Mouse (Mus musculus): ENCODE data around the gene Cfap221. TPM values are rescaled to one million over a fixed set of nuclear protein-coding genes. Genes with fewer than 3 reads are reported as not detected.

The Cfap221 gene
- polyA plus RNA-seq, 1 experiment, result 22.9 TPM

GRCm38 (mm10) chr1:120020322-120020897 lies 23.4 kb upstream of the Cfap221 start:
- Histone ChIP-seq H3K36me3 (ENCODE audit: control insufficient read depth, insufficient read depth, low read length) (no peaks in the 10 kb centered on the region), H3K27me3 (ENCODE audit: control insufficient read depth, insufficient read depth, low read length) (no peaks in the 10 kb centered on the region), H3K27ac (ENCODE audit: control insufficient read depth, insufficient read depth, low read depth, low read length) (no peak overlapping the region), H3K4me1 (ENCODE audit: control insufficient read depth, insufficient read depth, low read length) (no peaks in the 10 kb centered on the region; the same call in 1 of the 2 replicates), H3K4me3 (ENCODE audit: control insufficient read depth, low read depth, low read length) (no peak overlapping the region)
- TF ChIP-seq POLR2A (IDR thresholded peaks at IDR 0.05; ENCODE audit: control insufficient read depth, low read depth, low read length) (no peak), CTCF (IDR thresholded peaks at IDR 0.05; ENCODE audit: control insufficient read depth, insufficient read depth, insufficient replicate concordance, low read depth, low read length) (no peak)

- TF ChIP-seq POLR2A (IDR thresholded peaks at IDR 0.05; ENCODE audit: control insufficient read depth, low read depth, low read length), result no peak
- no peak for TF ChIP-seq CTCF (IDR thresholded peaks at IDR 0.05; ENCODE audit: control insufficient read depth, insufficient read depth, insufficient replicate concordance, low read depth, low read length)
- no peak overlapping the region for H3K4me3 ChIP-seq (ENCODE audit: control insufficient read depth, low read depth, low read length)
- no peaks in the 10 kb centered on the region; the same call in 1 of the 2 replicates for H3K4me1 ChIP-seq (ENCODE audit: control insufficient read depth, insufficient read depth, low read length)
- H3K36me3 ChIP-seq (ENCODE audit: control insufficient read depth, insufficient read depth, low read length), result no peaks in the 10 kb centered on the region
- no peak overlapping the region; the same call in 1 of the 2 replicates for H3K27ac ChIP-seq (ENCODE audit: control insufficient read depth, insufficient read depth, low read depth, low read length)
- H3K27me3 ChIP-seq (ENCODE audit: control insufficient read depth, insufficient read depth, low read length), result no peaks in the 10 kb centered on the region
Observed at GRCm38 (mm10) chr1:120019428-120019827, 22.4 kb upstream of the Cfap221 start.

GRCm38 (mm10) chr1:120018900-120019299 lies 21.9 kb upstream of the Cfap221 start:
- Histone ChIP-seq H3K4me3 (ENCODE audit: control insufficient read depth, low read depth, low read length) (no peak overlapping the region), H3K36me3 (ENCODE audit: control insufficient read depth, insufficient read depth, low read length) (no peaks in the 10 kb centered on the region), H3K27me3 (ENCODE audit: control insufficient read depth, insufficient read depth, low read length) (no peaks in the 10 kb centered on the region), H3K27ac (ENCODE audit: control insufficient read depth, insufficient read depth, low read depth, low read length) (no peak overlapping the region), H3K4me1 (ENCODE audit: control insufficient read depth, insufficient read depth, low read length) (no peaks in the 10 kb centered on the region; the same call in 1 of the 2 replicates)
- no peak for TF ChIP-seq POLR2A (IDR thresholded peaks at IDR 0.05; ENCODE audit: control insufficient read depth, low read depth, low read length)
- TF ChIP-seq CTCF (IDR thresholded peaks at IDR 0.05; ENCODE audit: control insufficient read depth, insufficient read depth, insufficient replicate concordance, low read depth, low read length), result no peak

GRCm38 (mm10) chr1:120016240-120016639 lies 19.2 kb upstream of the Cfap221 start:
- no peaks in the 10 kb centered on the region for H3K4me1 ChIP-seq (ENCODE audit: control insufficient read depth, insufficient read depth, low read length)
- no peak overlapping the region for H3K27ac ChIP-seq (ENCODE audit: control insufficient read depth, insufficient read depth, low read depth, low read length)
- H3K36me3 ChIP-seq (ENCODE audit: control insufficient read depth, insufficient read depth, low read length), result no peaks in the 10 kb centered on the region
- H3K27me3 ChIP-seq (ENCODE audit: control insufficient read depth, insufficient read depth, low read length), result no peaks in the 10 kb centered on the region
- H3K4me3 ChIP-seq (ENCODE audit: control insufficient read depth, low read depth, low read length), result no peak overlapping the region
- TF ChIP-seq CTCF (IDR thresholded peaks at IDR 0.05; ENCODE audit: control insufficient read depth, insufficient read depth, insufficient replicate concordance, low read depth, low read length) (no peak), POLR2A (IDR thresholded peaks at IDR 0.05; ENCODE audit: control insufficient read depth, low read depth, low read length) (no peak)

- Histone ChIP-seq H3K4me3 (ENCODE audit: control insufficient read depth, low read depth, low read length) (no peak overlapping the region), H3K4me1 (ENCODE audit: control insufficient read depth, insufficient read depth, low read length) (no peaks in the 10 kb centered on the region), H3K27me3 (ENCODE audit: control insufficient read depth, insufficient read depth, low read length) (no peaks in the 10 kb centered on the region), H3K27ac (ENCODE audit: control insufficient read depth, insufficient read depth, low read depth, low read length) (no peak overlapping the region), H3K36me3 (ENCODE audit: control insufficient read depth, insufficient read depth, low read length) (no peaks in the 10 kb centered on the region)
- peak; percentile 55; the same call in 1 of the 2 replicates for TF ChIP-seq CTCF (IDR thresholded peaks at IDR 0.05; ENCODE audit: control insufficient read depth, insufficient read depth, insufficient replicate concordance, low read depth, low read length)
- no peak for TF ChIP-seq POLR2A (IDR thresholded peaks at IDR 0.05; ENCODE audit: control insufficient read depth, low read depth, low read length)
Observed at GRCm38 (mm10) chr1:120013111-120013510, 16.1 kb upstream of the Cfap221 start.

GRCm38 (mm10) chr1:120012638-120013037 lies 15.6 kb upstream of the Cfap221 start:
- Histone ChIP-seq H3K4me1 (ENCODE audit: control insufficient read depth, insufficient read depth, low read length) (no peaks in the 10 kb centered on the region; the same call in 1 of the 2 replicates), H3K27me3 (ENCODE audit: control insufficient read depth, insufficient read depth, low read length) (no peaks in the 10 kb centered on the region), H3K36me3 (ENCODE audit: control insufficient read depth, insufficient read depth, low read length) (no peaks in the 10 kb centered on the region), H3K27ac (ENCODE audit: control insufficient read depth, insufficient read depth, low read depth, low read length) (no peak overlapping the region), H3K4me3 (ENCODE audit: control insufficient read depth, low read depth, low read length) (no peak overlapping the region)
- TF ChIP-seq CTCF (IDR thresholded peaks at IDR 0.05; ENCODE audit: control insufficient read depth, insufficient read depth, insufficient replicate concordance, low read depth, low read length) (no peak), POLR2A (IDR thresholded peaks at IDR 0.05; ENCODE audit: control insufficient read depth, low read depth, low read length) (no peak)

- Histone ChIP-seq H3K4me1 (ENCODE audit: control insufficient read depth, insufficient read depth, low read length) (peaks cover 2% of the 10 kb centered on the region; the same call in 1 of the 2 replicates), H3K27ac (ENCODE audit: control insufficient read depth, insufficient read depth, low read depth, low read length) (no peak overlapping the region), H3K4me3 (ENCODE audit: control insufficient read depth, low read depth, low read length) (no peak overlapping the region), H3K27me3 (ENCODE audit: control insufficient read depth, insufficient read depth, low read length) (peaks cover 2% of the 10 kb centered on the region; the same call in 1 of the 2 replicates), H3K36me3 (ENCODE audit: control insufficient read depth, insufficient read depth, low read length) (no peaks in the 10 kb centered on the region)
- no peak for TF ChIP-seq CTCF (IDR thresholded peaks at IDR 0.05; ENCODE audit: control insufficient read depth, insufficient read depth, insufficient replicate concordance, low read depth, low read length)
- TF ChIP-seq POLR2A (IDR thresholded peaks at IDR 0.05; ENCODE audit: control insufficient read depth, low read depth, low read length), result no peak
Observed at GRCm38 (mm10) chr1:120007851-120008588, 11.0 kb upstream of the Cfap221 start.

All from testis, adult 2 months (tissue).